Mouse (Mus musculus) brain, embryonic 14.5 days (tissue): ENCODE results near the gene C330007P06Rik.

ENCODE experiments used
- CTCF ChIP-seq: fragments of 200-500 bp; IDR thresholded peaks from 2 replicates; pipeline ENCODE4 v1.5.1; 2012; ENCODE audit warnings: inconsistent platforms, mild to moderate bottlenecking, moderate library complexity, borderline replicate concordance; ENCODE audit not compliant: insufficient read depth, insufficient read length; ENCODE audit errors: extremely low read depth
- POLR2A ChIP-seq: fragments of 200-500 bp; IDR thresholded peaks from 2 replicates; pipeline ENCODE4 v1.6.1; 2012; ENCODE audit warnings: mild to moderate bottlenecking, inconsistent platforms, borderline replicate concordance; ENCODE audit not compliant: poor library complexity, insufficient read depth, insufficient read length, severe bottlenecking; ENCODE audit errors: extremely low read depth

DNA sequence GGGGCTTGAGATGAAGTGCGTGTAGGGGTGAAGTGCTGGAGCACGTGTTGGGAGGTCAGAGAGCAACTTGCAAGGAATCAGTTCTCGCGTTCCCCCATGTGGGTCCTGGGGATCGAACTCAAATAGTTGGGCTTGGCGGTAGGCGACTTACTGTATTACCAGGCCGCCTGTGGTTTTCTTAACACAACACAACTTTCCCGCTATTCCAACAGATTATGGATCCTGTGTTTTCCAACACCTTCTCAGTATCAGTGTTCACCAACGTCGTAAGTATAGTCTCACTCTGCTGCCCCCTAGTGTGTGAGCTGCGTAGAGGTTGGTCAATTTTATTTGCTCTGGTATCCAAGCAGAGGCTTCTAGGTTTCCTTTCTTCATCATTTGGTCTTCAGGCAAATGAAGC lies 37.4 kb upstream of the C330007P06Rik start:
- peak; percentile 59; the same call in 1 of the 2 replicates for TF ChIP-seq CTCF
- no peak for TF ChIP-seq POLR2A
